Mouse (Mus musculus) megakaryocyte, embryonic 14.5 days (primary cell): ENCODE data around the gene Pdzd8.

Experiments
- FLI1 ChIP-seq: IDR thresholded peaks from 2 replicates; pipeline ENCODE4 v1.6.1; 2012; ENCODE audit warnings: low read length, inconsistent platforms, mixed read lengths
- GATA1 ChIP-seq: IDR thresholded peaks from 3 replicates; pipeline ENCODE4 v1.6.1; 2012; ENCODE audit warnings: mixed read lengths, low read length, inconsistent platforms, borderline replicate concordance

DNA sequence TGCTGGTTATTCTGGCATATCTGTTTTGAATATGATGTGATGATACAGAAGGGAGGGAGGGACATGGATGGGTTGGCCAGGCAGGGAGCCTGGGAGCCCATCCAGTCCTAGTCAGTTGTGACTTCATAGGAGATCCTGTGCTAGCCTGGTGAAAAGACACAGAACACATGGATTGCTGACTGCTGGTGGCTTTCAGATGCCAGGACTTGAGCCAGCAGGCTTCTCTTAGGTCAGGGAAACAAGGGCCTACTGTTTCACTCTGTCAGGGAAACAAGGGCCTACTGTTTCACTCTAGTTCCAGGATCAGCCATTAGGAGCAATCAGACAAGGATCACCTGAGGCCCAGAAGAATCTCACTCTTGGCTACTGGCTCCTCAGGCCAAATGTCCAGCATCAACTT lies 64.7 kb downstream of the Pdzd8 start:
- TF ChIP-seq GATA1 (no peak), FLI1 (no peak)
